Mouse (Mus musculus): ENCODE measurements around the gene Ect2.

The Ect2 gene

DNA sequence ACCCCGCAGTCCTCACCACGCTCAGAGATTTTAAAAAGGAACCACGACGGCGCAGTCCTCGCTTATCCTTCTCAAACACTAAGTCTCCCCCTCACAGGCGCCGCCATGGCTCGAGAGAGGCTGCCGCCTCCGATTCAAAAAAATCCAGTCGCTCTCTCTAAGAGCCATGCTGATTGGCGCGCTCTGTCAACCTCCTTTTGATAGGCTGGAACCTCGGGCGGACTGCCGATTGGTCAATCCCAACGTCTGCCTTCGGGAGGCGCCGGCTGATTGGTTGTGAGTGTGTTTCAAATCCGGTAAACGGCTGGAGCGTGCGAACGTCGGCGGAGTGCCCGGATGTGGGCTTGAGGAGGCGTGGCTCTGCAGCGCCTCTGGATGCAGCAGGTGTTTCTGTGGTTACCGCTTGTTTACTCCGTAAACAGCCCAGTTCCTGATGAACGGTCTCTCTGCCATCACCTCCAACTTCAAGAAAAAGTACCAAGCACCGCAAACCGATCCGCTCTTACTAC, at the start of gene Ect2:
Ect2 (minus strand) TSS at position 178 of the 509 bp plus-strand sequence.
- peak; percentile 99 for DNase-seq

GRCm38 (mm10) chr3:27201728-27202411, 48.2 kb upstream of the Ect2 start:
- DNase-seq = no peak

- no peak for DNase-seq
Observed at GRCm38 (mm10) chr3:27199120-27199519, 45.4 kb upstream of the Ect2 start.

DNA sequence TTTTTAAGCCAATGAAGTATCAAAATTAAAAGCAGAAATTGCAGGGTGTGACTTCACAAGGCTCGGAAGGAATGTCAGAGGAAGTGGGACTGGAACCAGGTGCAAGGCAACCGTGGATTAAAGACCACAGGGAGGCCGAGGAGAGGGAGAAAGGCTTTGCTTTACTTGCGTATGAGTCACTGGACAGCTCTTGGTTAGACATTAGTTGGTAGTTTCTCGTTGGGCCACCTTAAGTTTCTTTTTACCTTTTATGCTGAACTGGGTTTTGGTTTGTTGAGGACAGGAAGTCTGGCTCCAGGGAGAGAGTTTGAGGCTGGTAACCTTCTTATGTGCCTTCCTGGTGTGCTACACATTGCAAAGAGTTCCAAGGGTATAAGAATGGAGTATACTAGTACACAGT, 44.1 kb upstream of the Ect2 start:
- no peak for DNase-seq

- DNase-seq = no peak
Observed at GRCm38 (mm10) chr3:27196529-27196928, 42.9 kb upstream of the Ect2 start.

GRCm38 (mm10) chr3:27195573-27196227, 42.0 kb upstream of the Ect2 start:
- no peak for DNase-seq

DNA sequence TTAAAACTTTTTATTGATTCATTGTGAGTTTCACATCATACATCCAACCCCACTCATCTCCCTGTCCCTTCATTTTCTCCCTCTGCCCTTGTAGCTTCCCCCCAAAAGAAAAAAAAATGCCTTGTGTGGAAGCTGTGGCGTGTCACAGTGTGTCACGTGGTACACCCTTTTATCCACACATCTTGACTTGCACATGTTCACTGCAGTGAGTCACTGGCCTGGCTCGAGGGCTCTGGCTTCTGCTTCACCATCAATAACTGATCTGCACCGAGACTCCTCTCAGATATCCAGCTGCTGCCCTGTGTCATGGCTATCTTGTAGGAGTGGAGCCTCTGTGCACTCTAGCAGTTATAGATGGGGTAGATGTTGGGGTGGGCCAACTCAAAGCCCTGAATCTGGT, 41.5 kb upstream of the Ect2 start:
- DNase-seq = no peak

DNA sequence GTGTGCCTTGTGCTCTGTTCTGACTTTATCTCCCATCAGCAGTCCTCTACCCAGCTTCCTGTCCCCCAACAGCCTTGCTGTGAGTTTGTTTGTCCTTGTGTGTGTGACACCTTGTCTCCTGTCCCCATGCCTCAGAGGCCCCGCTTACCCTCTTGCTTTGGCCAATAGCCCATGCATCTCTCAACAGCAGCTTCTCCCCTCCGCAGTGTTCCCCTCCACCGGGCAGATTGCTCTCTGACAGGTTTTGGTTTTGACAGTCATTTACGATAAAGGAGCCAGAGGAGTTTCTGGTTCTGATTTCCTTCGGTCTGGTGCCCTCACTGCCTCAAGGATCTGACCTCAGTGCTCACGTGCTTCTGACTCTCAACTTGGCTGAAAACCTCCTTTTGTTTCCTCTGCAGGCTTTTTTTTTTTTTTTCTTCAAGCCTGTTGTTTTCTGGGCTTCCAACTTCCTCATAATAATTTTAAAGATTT, 40.2 kb upstream of the Ect2 start:
- peak; percentile 60 to 67 for DNase-seq

- peak; percentile 40 to 42 for DNase-seq
Observed at GRCm38 (mm10) chr3:27191856-27192255, 38.2 kb upstream of the Ect2 start.

DNA sequence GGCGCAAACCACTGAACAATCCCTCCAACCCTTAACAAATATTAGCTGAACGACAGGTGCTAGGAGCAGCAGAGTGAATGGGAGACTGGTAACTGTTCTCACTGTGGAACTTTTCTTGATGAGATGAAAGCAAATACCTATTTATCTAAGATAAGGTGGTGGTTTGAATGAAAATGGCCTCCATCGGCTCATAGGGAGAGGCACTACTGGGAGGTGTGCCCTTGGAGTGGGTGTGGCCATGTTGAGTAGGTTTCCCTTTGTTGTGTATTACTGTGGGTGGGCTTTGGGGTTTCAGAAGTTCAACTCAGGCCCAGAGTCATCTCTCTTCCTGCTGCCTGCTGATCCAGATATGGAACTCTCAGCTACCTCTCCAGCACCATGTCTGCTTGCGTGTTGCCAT, 37.2 kb upstream of the Ect2 start:
- no peak for DNase-seq

DNA sequence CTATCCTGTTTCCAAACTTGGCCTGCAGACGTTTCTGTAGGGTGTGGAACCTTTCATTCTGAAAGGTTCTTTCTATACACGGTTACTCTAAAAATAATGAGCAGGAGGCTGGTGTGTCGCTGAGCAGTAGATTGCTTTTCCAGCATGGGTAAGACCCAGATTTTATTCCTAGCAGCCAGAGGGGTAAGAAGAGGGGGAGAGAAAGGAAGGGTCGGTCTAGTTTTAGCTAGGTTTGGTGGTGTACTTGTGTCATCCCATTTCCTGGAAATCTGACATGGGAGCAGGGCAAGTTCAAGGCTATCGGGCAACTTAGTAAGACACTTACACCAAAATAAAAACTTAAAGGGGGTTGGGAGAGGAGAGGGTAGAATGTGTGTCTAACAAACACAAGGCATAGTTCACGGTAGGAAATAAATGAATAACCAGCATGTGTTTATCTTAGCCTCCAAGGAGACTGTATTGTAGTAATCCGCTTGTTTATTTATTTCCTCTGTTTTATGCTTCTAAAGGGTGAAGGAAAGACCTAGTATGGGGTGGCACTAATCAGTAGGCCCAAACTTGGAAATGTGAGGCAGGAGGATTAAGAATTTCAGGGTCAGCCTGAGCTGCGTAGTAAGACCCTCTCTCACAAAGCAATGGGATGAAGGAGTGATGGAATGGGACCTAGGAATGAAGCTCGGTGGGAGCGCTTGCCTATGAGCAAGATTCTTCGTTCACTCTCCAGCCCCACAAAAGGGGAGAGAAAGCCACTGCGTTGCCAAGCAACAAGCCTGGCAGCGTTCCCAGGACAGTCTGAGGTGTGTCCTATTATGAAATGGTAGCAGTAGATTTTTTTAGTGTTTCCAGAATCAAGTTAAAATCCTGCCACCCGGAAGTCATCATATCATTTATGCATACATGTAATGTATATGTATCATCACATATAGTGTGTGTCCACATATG, 35.9 kb upstream of the Ect2 start:
- DNase-seq = peak; percentile 85 to 90

DNA sequence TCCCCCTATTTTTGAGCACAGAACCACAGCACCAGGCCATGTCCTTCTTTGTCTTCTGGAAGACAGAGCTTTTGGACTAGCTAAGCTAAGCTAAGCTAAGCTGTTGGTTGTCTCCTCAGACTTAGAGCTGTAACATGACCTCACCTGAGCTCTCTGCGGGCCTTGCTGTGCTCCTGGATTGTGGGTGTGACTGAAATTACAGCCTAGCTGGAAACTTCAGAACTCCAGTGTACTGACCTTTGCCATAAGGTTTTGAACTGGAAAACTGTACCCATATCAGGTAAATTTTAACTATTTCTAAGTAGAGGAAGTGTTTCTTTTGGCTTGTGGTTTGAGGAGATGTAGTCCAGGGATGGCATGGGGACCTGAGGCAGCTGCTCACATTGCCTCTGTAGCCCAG, 34.7 kb upstream of the Ect2 start:
- no peak for DNase-seq

- no peak for DNase-seq
Observed at GRCm38 (mm10) chr3:27183601-27184175, 30.0 kb upstream of the Ect2 start.

- peak; percentile 96 to 97 for DNase-seq
Observed at GRCm38 (mm10) chr3:27182733-27183600, 29.3 kb upstream of the Ect2 start, which contains the start of gene Nceh1. TSS of gene Nceh1 (plus strand) at chr3:27182965.

- no peak for DNase-seq
Observed at GRCm38 (mm10) chr3:27179711-27180110, 26.0 kb upstream of the Ect2 start.

- no peak for DNase-seq
Observed at GRCm38 (mm10) chr3:27170257-27170656, 16.6 kb upstream of the Ect2 start.

DNA sequence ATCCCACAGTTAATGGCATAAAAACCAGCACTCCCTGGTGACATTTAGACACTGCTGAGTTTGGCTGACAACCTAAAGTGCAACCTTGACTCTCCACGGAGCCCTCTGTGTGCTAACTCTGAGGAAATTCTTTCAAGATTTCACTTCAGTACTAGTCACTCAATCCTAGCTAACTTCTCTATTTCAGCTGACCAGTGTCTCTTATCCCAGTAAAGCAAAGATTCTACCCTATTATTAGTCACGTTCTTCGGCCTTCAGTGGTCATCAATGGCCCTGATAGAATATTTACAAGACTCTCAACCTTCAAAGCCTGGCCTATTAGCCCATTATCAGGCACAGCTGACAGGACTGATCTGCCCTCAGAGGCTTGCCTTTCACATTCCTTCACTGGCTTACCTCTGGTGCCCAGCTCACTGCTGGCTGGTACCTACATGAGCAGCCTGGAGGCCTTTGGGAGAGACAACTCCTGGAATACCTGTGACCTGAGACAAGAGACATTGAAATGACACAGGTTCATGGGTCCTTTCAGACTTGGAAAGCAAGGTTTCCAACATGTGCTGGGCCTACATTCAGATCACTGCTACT, 11.9 kb upstream of the Ect2 start:
- no peak for DNase-seq

DNA sequence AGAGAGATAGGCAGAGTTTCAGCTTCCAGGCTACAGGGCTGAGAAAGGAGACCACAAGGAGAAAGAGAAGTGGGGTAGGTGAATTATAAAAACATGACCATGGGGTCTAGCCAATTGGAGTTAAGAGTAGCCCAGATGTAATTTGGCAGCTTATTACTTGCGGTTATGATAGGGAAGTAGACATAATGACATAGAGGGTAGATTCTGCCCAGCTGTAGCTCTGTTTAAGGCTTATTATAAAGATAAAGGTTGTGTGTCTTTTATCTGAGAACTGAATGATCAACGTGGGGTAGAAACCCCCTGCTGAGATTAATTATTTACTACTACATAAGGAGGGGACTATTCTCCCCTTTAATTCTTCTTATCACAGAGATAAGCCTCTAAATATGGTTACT, 8.7 kb upstream of the Ect2 start:
- DNase-seq = no peak

GRCm38 (mm10) chr3:27161645-27162409, 8.1 kb upstream of the Ect2 start:
- DNase-seq = no peak

- no peak for DNase-seq
Observed at GRCm38 (mm10) chr3:27158910-27159309, 5.2 kb upstream of the Ect2 start.

GRCm38 (mm10) chr3:27156594-27156949, 2.9 kb upstream of the Ect2 start:
- peak in 1 of 2 experiments; percentile 20 for DNase-seq

Data from lung, adult 18-20 months (tissue).